ENCODE assay signal across 29 mouse cellular contexts in genomic region chr7:99716536-99716935, GRCm38 (mm10). TPM values are rescaled to one million over a fixed set of nuclear protein-coding genes. Genes with fewer than 3 reads are reported as not detected.
DNase-seq lines count a peak whose midpoint lies in the region; ATAC-seq lines count a peak whose summit lies in the region.
"Had no signal": no experiment of that assay in that cellular context is flagged by ENCODE, and none has a peak within 500 bp of the region (broad histone marks: within the 10 kb centered on the region; RNA-seq: fewer than 3 reads in every experiment).

No protein-coding gene starts in this region.

- no peak overlapping the region for H3K27ac ChIP-seq in midbrain, embryonic 16.5 days (ENCODE audit: low read length)

- H3K9me3 ChIP-seq in midbrain, embryonic 16.5 days (replicated peaks; ENCODE audit: control insufficient read depth, low read length, poor library complexity, severe bottlenecking), result no peaks in the 10 kb centered on the region
- H3K9me3 ChIP-seq: G1E had no signal

- DNase-seq in 416B (ENCODE audit: low read depth), result peak; percentile 61
- peak; percentile 38 for DNase-seq in skeletal muscle tissue, adult 2 months (ENCODE audit: low read depth, low spot score)
- DNase-seq in gastrocnemius, postnatal 25 days, result no peak
- DNase-seq in gastrocnemius, postnatal 36 days, result no peak
- no peak for DNase-seq in frontal cortex, postnatal 14 days (ENCODE audit: low spot score in 2 of 2)
- DNase-seq: adrenal gland, adult 2 months; adrenal gland, adult 8-10 months; adrenal gland, postnatal 10 days; adrenal gland, postnatal 14 days; adrenal gland, postnatal 25 days; adrenal gland, postnatal 36 days; B cell, adult 2 months; cerebellum, adult 11 months; cerebellum, adult 11-12 months; cerebellum, adult 18-20 months had no signal

- H3K4me2 ChIP-seq in midbrain, embryonic 16.5 days (ENCODE audit: low read length), result no peak overlapping the region

- H3K4me3 ChIP-seq in midbrain, embryonic 16.5 days (ENCODE audit: low read depth, low read length), result no peak overlapping the region

- H3K4me1 ChIP-seq in midbrain, embryonic 16.5 days (ENCODE audit: control insufficient read depth, insufficient read depth, low read length), result no peaks in the 10 kb centered on the region

- intact Hi-C loops in gastrocnemius, postnatal 36 days (cut with DNase I), result no loop called here

- H3K36me3 ChIP-seq in midbrain, embryonic 16.5 days (ENCODE audit: control insufficient read depth, insufficient read depth, low read length), result no peaks in the 10 kb centered on the region
- H3K36me3 ChIP-seq: G1E had no signal

- WGBS in midbrain, embryonic 16.5 days, result 85% methylated on average over 2 of the region's 2 CpGs

- no peaks in the 10 kb centered on the region for H3K27me3 ChIP-seq in midbrain, embryonic 16.5 days (ENCODE audit: control insufficient read depth, insufficient read depth, low read depth, low read length)

- peak; percentile 52 for ATAC-seq in granulocyte monocyte progenitor cell, adult 5-6 weeks (replicated peaks; ENCODE audit: poor library complexity, severe bottlenecking)
- 0 out of 2 replicates have a peak, but pooled peaks have one; percentile 37 for ATAC-seq in megakaryocyte progenitor cell, adult 5-6 weeks (replicated peaks; ENCODE audit: poor library complexity)
- ATAC-seq in midbrain, embryonic 16.5 days, result no peak
- ATAC-seq: activated CD4-positive, CD25-positive, alpha-beta regulatory T cell, adult 4 months; CD4-positive, CD25-positive, alpha-beta regulatory T cell, adult 4 months; Patski had no signal

- H3K9ac ChIP-seq in midbrain, embryonic 16.5 days (ENCODE audit: low read depth, low read length), result no peak overlapping the region

RNA-seq across cellular contexts. Expression of gene Slco2b1, which starts 5.4 kb away (rescaled TPM):
- total RNA-seq in granulocyte monocyte progenitor cell, adult 5-6 weeks (2014; fragmentation: Nextera tagmentation), result not detected in 2 replicates
- 0.13 TPM in 1 of 2 replicates, not detected in the other for total RNA-seq in granulocyte monocyte progenitor cell, adult 5-6 weeks (2017)
- total RNA-seq in megakaryocyte progenitor cell, adult 5-6 weeks (2015), result 0.07 and 0.10 TPM in 2 replicates
- 0.10 and 0.12 TPM in 2 replicates for total RNA-seq in megakaryocyte progenitor cell, adult 5-6 weeks (2017)
- 1 to 10 TPM; 3.9 to 4.7 TPM for total RNA-seq in gastrocnemius, postnatal 25 days (2021)
- total RNA-seq in gastrocnemius, postnatal 36 days (2021), result 1 to 10 TPM; 4.2 to 6.7 TPM
- 5.9 and 6.5 TPM in 2 replicates for polyA plus RNA-seq in midbrain, embryonic 16.5 days (2015; fragmentation: Nextera tagmentation; extraction: Ambion mirVana)
- total RNA-seq: MEL had no signal
- polyA plus RNA-seq: activated CD4-positive, CD25-positive, alpha-beta regulatory T cell, adult 4 months; C2C12; Patski had no signal

RNA-seq across cellular contexts. Expression of gene Olfr520, which starts 13.5 kb away (rescaled TPM):
- not detected in 2 replicates for total RNA-seq in granulocyte monocyte progenitor cell, adult 5-6 weeks (2014; fragmentation: Nextera tagmentation)
- not detected in 2 replicates for total RNA-seq in granulocyte monocyte progenitor cell, adult 5-6 weeks (2017)
- total RNA-seq in megakaryocyte progenitor cell, adult 5-6 weeks (2015), result not detected in 2 replicates
- total RNA-seq in megakaryocyte progenitor cell, adult 5-6 weeks (2017), result not detected in 2 replicates
- total RNA-seq in gastrocnemius, postnatal 25 days (2021), result not detected
- not detected for total RNA-seq in gastrocnemius, postnatal 36 days (2021)
- not detected in 2 replicates for polyA plus RNA-seq in midbrain, embryonic 16.5 days (2015; fragmentation: Nextera tagmentation; extraction: Ambion mirVana)
- total RNA-seq: adrenal gland, adult 2 months; adrenal gland, adult 8-10 months; adrenal gland, postnatal 10 days; adrenal gland, postnatal 14 days; adrenal gland, postnatal 25 days; adrenal gland, postnatal 36 days; adrenal gland, postnatal 4 days; CH12.LX; ES-E14; MEL had no signal
- polyA plus RNA-seq: activated CD4-positive, CD25-positive, alpha-beta regulatory T cell, adult 4 months; adrenal gland, adult 2 months; C2C12; CD4-positive, CD25-positive, alpha-beta regulatory T cell, adult 4 months; G1E; Patski had no signal

RNA-seq across cellular contexts. Expression of gene Olfr521, which starts 46.8 kb away (rescaled TPM):
- total RNA-seq in granulocyte monocyte progenitor cell, adult 5-6 weeks (2014; fragmentation: Nextera tagmentation), result not detected in 2 replicates
- total RNA-seq in granulocyte monocyte progenitor cell, adult 5-6 weeks (2017), result not detected in 2 replicates
- total RNA-seq in megakaryocyte progenitor cell, adult 5-6 weeks (2015), result not detected in 2 replicates
- total RNA-seq in megakaryocyte progenitor cell, adult 5-6 weeks (2017), result not detected in 2 replicates
- total RNA-seq in gastrocnemius, postnatal 25 days (2021), result not detected
- total RNA-seq in gastrocnemius, postnatal 36 days (2021), result not detected
- not detected in 2 replicates for polyA plus RNA-seq in midbrain, embryonic 16.5 days (2015; fragmentation: Nextera tagmentation; extraction: Ambion mirVana)
- total RNA-seq: adrenal gland, adult 18-20 months; adrenal gland, adult 2 months; adrenal gland, adult 8-10 months; adrenal gland, postnatal 10 days; adrenal gland, postnatal 14 days; adrenal gland, postnatal 25 days; adrenal gland, postnatal 36 days; adrenal gland, postnatal 4 days; CH12.LX; ES-E14; MEL had no signal
- polyA plus RNA-seq: activated CD4-positive, CD25-positive, alpha-beta regulatory T cell, adult 4 months; adrenal gland, adult 2 months; brain, embryonic 14.5 days; C2C12; CD4-positive, CD25-positive, alpha-beta regulatory T cell, adult 4 months; G1E; Patski had no signal

Comparison
In these comparisons a context has a peak if more than half of its experiments do, and no peak if none do; other contexts are left out.
1. DNase-seq: peak in 416B (single experiment) and skeletal muscle tissue, adult 2 months (single experiment); none in gastrocnemius, postnatal 25 days (single experiment), gastrocnemius, postnatal 36 days (0 of 2) and frontal cortex, postnatal 14 days (0 of 2).
2. RNA of gene Slco2b1, which starts 5.4 kb away (total RNA-seq): 4.2 to 6.7 TPM in gastrocnemius, postnatal 36 days and 3.9 to 4.7 TPM in gastrocnemius, postnatal 25 days; 0.07 to 0.12 TPM in megakaryocyte progenitor cell, adult 5-6 weeks and 0.13 TPM in granulocyte monocyte progenitor cell, adult 5-6 weeks; every median in the first group is over 4 times any median in the second.